Mouse (Mus musculus) stomach, postnatal 0 days (tissue): ENCODE measurements around the gene Gm9913. TPM values are rescaled to one million over a fixed set of nuclear protein-coding genes. Genes with fewer than 3 reads are reported as not detected.

Experiments
- ATAC-seq: fragments of 200-750 bp; cut with Nextera tagmentation; 2 replicates; pipeline ENCODE4 v1.8.0; 2017; ENCODE audit not compliant: low FRiP score, low TSS enrichment
- DNase-seq: peaks from one replicate; pipeline ENCODE4 v3.0.0-alpha.2; 2016; ENCODE audit warnings: low spot score
- H3K27ac ChIP-seq: fragments of 300-500 bp; sonication (generic); replicated peaks from 2 replicates; pipeline ENCODE4 v1.5.1; 2014; ENCODE audit warnings: mild to moderate bottlenecking, control low read depth
- H3K27me3 ChIP-seq: fragments of 300-500 bp; sonication (generic); 2 replicates; pipeline ENCODE4 v1.6.1; 2014; ENCODE audit warnings: low read length; ENCODE audit not compliant: control insufficient read depth, insufficient read depth
- H3K36me3 ChIP-seq: fragments of 300-500 bp; sonication (generic); 2 replicates; pipeline ENCODE4 v1.6.1; 2014; ENCODE audit warnings: low read length, mixed read lengths; ENCODE audit not compliant: control insufficient read depth, insufficient read depth
- H3K4me1 ChIP-seq: fragments of 300-500 bp; sonication (generic); replicated peaks from 2 replicates; pipeline ENCODE4 v1.6.1; 2014; ENCODE audit warnings: antibody characterized with exemption; ENCODE audit not compliant: control insufficient read depth, insufficient read depth
- H3K4me2 ChIP-seq: fragments of 300-500 bp; sonication (generic); replicated peaks from 2 replicates; pipeline ENCODE4 v1.6.1; 2014; ENCODE audit warnings: low read depth, mild to moderate bottlenecking, control low read depth, moderate library complexity
- H3K4me3 ChIP-seq: fragments of 300-500 bp; sonication (generic); 2 replicates; pipeline ENCODE4 v1.5.1; 2014; ENCODE audit warnings: low read depth, low read length, control low read depth
- H3K9ac ChIP-seq: fragments of 300-500 bp; sonication (generic); 2 replicates; pipeline ENCODE4 v1.6.1; 2014; ENCODE audit warnings: mild to moderate bottlenecking, low read length, control low read depth, mixed read lengths
- H3K9me3 ChIP-seq: fragments of 300-500 bp; sonication (generic); 2 replicates; pipeline ENCODE4 v1.6.1; 2016; ENCODE audit warnings: low read length; ENCODE audit not compliant: control insufficient read depth
- CTCF ChIP-seq: IDR thresholded peaks from 2 replicates; pipeline ENCODE4 v1.5.1; 2016; ENCODE audit warnings: antibody characterized with exemption, low read depth, mild to moderate bottlenecking, moderate library complexity
- EP300 ChIP-seq: optimal IDR thresholded peaks from 2 replicates; pipeline ENCODE3; 2016; ENCODE audit warnings: antibody characterized with exemption
- WGBS: fragments of 180-500 bp; shearing (Covaris S2); extraction: QIAGEN DNeasy Blood & Tissue Kit; methylation state at CpG from one replicate; pipeline ENCODE4 v1.1.7; 2014; 5-methylcytosine and 5-hydroxymethylcytosine counted together
- polyA plus RNA-seq: library from polyadenylated mRNA; unstranded; fragments of >200 nt; fragmentation: Nextera tagmentation; extraction: Ambion mirVana; gene quantifications from 2 replicates; pipeline ENCODE4 v1.2.1, GENCODE M21; 2015

The Gm9913 gene
- polyA plus RNA-seq, 1 experiment from 2014 or later, result 0.33 TPM

GRCm38 (mm10) chr2:125544986-125545385, 40.1 kb downstream of the Gm9913 start:
- 62% methylated on average over 3 of the region's 3 CpGs for WGBS

GRCm38 (mm10) chr2:125548806-125549578, 44.1 kb downstream of the Gm9913 start:
- no peak overlapping the region for H3K9ac ChIP-seq
- H3K4me2 ChIP-seq, result no peak overlapping the region
- H3K9me3 ChIP-seq, result no peaks in the 10 kb centered on the region
- no peak for ATAC-seq
- DNase-seq, result no peak
- no peaks in the 10 kb centered on the region for H3K36me3 ChIP-seq
- no peaks in the 10 kb centered on the region for H3K4me1 ChIP-seq
- no peak overlapping the region for H3K27ac ChIP-seq
- 62% methylated on average over 1 of the region's 1 CpGs for WGBS
- no peaks in the 10 kb centered on the region for H3K27me3 ChIP-seq
- TF ChIP-seq EP300, result no peak
- no peak for TF ChIP-seq CTCF
- H3K4me3 ChIP-seq, result no peak overlapping the region

More at GRCm38 (mm10) chr2:125544986-125545385, 40.1 kb downstream of the Gm9913 start:
- Histone ChIP-seq H3K27me3 (no peaks in the 10 kb centered on the region), H3K4me1 (no peaks in the 10 kb centered on the region), H3K27ac (no peak overlapping the region), H3K9ac (no peak overlapping the region), H3K36me3 (no peaks in the 10 kb centered on the region), H3K4me3 (no peak overlapping the region), H3K4me2 (no peak overlapping the region), H3K9me3 (no peaks in the 10 kb centered on the region)
- TF ChIP-seq EP300 (no peak), CTCF (no peak)
- ATAC-seq (no peak), DNase-seq (no peak)

- DNase-seq (no peak), ATAC-seq (no peak)
- H3K27me3 ChIP-seq, result no peaks in the 10 kb centered on the region
- no peaks in the 10 kb centered on the region for H3K9me3 ChIP-seq
- TF ChIP-seq EP300, result no peak
- TF ChIP-seq CTCF, result peak; percentile 45
- no peak overlapping the region for H3K4me3 ChIP-seq
- no peaks in the 10 kb centered on the region for H3K4me1 ChIP-seq
- H3K27ac ChIP-seq, result no peak overlapping the region
- H3K9ac ChIP-seq, result no peak overlapping the region
- no peaks in the 10 kb centered on the region for H3K36me3 ChIP-seq
- no peak overlapping the region for H3K4me2 ChIP-seq
- 70% methylated on average over 6 of the region's 6 CpGs for WGBS
Measured at GRCm38 (mm10) chr2:125555830-125556229, 50.9 kb downstream of the Gm9913 start.

Other genes starting within 250 kb of the Gm9913 start
- gene Fbn1, start 2.9 kb downstream of the Gm9913 start, polyA plus RNA-seq, result 15.3 and 17.2 TPM in 2 replicates
- gene Cep152, start 120.0 kb downstream of the Gm9913 start, polyA plus RNA-seq, result 0.94 and 1.2 TPM in 2 replicates
- gene Eid1, start 168.0 kb downstream of the Gm9913 start, polyA plus RNA-seq, result 97.9 and 98.3 TPM in 2 replicates
- gene Shc4, start 219.1 kb downstream of the Gm9913 start, polyA plus RNA-seq, result 1.0 and 1.1 TPM in 2 replicates